Mouse (Mus musculus): ENCODE data around the gene Tdrd3. TPM values are rescaled to one million over a fixed set of nuclear protein-coding genes. Genes with fewer than 3 reads are reported as not detected.
A peak's percentile ranks its signal among the peaks of the same experiment; 100 is the strongest.

The Tdrd3 gene
- total and polyA plus RNA-seq, 2 experiments from 2014 or later = 13.4 to 13.8 TPM

DNA sequence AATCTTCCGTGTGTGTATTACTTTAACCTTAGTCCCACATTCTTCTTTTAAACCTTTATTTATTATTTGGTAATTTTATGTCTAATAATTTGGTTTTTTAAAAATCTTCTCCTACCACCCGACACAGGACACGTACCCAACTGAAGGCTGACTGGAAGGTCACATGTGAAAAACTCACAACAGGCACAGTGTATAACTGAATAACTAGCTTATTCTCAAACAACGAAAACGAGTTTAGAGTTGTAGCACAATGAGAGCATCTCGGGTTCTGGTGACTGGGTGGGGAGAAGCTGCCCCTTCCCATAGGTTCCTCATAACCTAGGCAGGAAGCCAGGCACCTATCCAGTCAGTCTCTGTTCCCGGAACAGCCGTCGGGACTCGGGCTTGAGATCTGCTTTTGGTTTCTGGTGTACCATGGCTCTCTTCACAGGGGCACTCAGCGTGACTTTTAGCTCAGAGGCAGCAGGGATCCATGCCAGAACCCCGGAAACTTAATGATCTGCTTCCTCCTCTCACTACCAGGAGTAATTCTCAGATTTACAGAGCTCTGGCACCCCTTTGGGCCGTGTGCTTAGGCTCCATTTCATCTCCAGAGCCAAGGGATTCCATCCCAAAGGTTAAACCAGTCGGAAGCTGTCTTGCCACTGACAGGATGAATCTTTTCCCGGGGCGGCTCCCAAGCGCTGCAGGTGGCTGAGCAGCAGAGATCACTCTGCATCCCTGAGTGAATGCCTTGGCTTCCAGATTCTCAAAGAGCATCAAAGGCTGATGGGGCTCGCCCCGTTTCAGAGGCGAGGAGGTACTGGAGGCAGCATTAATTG lies 151.4 kb downstream of the Tdrd3 start:
- Histone ChIP-seq H3K27ac (ENCODE audit: low read depth) (no peak overlapping the region), H3K4me1 (ENCODE audit: control insufficient read depth, insufficient read depth) (peaks cover 12% of the 10 kb centered on the region; the same call in 1 of the 2 replicates), H3K36me3 (replicated peaks; ENCODE audit: control insufficient read depth, insufficient read depth, low read length) (no peaks in the 10 kb centered on the region), H3K9me3 (replicated peaks; ENCODE audit: control insufficient read depth, low read length) (no peaks in the 10 kb centered on the region), H3K9ac (replicated peaks; ENCODE audit: low read depth, low read length) (0 out of 2 replicates have a peak overlapping the region, but pooled peaks have one; percentile 11), H3K4me3 (ENCODE audit: low read depth, low read length) (peak overlapping the region; percentile 46), H3K27me3 (ENCODE audit: control insufficient read depth, insufficient read depth, low read length) (no peaks in the 10 kb centered on the region), H3K4me2 (ENCODE audit: low read depth, low read length) (peak overlapping the region; percentile 75)
- DNase-seq (ENCODE audit: low spot score) = peak; percentile 6
- TF ChIP-seq CTCF (IDR thresholded peaks at IDR 0.05; ENCODE audit: low read depth) = no peak
- TF ChIP-seq EP300 (IDR thresholded peaks at IDR 0.05; ENCODE audit: low read depth) = no peak
- WGBS = 13% methylated on average over 20 of the region's 20 CpGs
- ATAC-seq (ENCODE audit: insufficient read depth, low read depth) = no peak

DNA sequence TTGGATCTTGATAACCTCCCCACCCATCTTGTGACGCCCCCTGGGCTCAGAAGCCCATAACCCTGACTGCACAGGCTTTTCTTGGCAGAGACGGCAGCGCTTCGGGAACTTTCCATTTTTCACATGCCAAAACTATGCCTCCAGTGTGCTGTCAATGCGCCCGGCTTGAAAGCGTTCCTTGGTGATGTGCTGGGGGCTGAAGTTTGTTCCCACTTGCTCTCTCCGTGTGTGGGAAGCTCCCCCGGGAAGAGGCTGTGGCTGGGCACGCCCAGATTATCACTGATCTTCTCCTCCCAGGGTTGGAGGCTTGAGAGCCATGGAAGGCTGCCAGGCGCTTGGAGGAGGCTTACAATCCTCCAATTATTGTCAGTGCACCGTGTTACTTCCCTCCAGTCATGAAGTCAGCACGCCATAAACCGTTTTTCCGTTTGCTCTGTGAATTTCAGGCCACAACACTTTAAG lies 152.0 kb downstream of the Tdrd3 start:
- WGBS = 11% methylated on average over 15 of the region's 15 CpGs

GRCm38 (mm10) chr14:87569471-87569870 lies 153.0 kb downstream of the Tdrd3 start:
- no peak for TF ChIP-seq CTCF (IDR thresholded peaks at IDR 0.05; ENCODE audit: low read depth)
- no peaks in the 10 kb centered on the region for H3K9me3 ChIP-seq (replicated peaks; ENCODE audit: control insufficient read depth, low read length)
- no peaks in the 10 kb centered on the region for H3K27me3 ChIP-seq (ENCODE audit: control insufficient read depth, insufficient read depth, low read length)
- H3K4me1 ChIP-seq (ENCODE audit: control insufficient read depth, insufficient read depth) = peaks cover 12% of the 10 kb centered on the region; the same call in 1 of the 2 replicates
- no peak overlapping the region for H3K4me2 ChIP-seq (ENCODE audit: low read depth, low read length)
- DNase-seq (ENCODE audit: low spot score) (no peak), ATAC-seq (ENCODE audit: insufficient read depth, low read depth) (no peak)
- H3K36me3 ChIP-seq (replicated peaks; ENCODE audit: control insufficient read depth, insufficient read depth, low read length) = no peaks in the 10 kb centered on the region
- H3K4me3 ChIP-seq (ENCODE audit: low read depth, low read length) = no peak overlapping the region
- no peak overlapping the region for H3K27ac ChIP-seq (ENCODE audit: low read depth)
- 85% methylated on average over 2 of the region's 2 CpGs for WGBS
- no peak overlapping the region for H3K9ac ChIP-seq (replicated peaks; ENCODE audit: low read depth, low read length)

More for the DNA sequence above, 152.0 kb downstream of the Tdrd3 start:
- Histone ChIP-seq H3K4me1 (ENCODE audit: control insufficient read depth, insufficient read depth) (peaks cover 12% of the 10 kb centered on the region; the same call in 1 of the 2 replicates), H3K27ac (ENCODE audit: low read depth) (no peak overlapping the region), H3K9me3 (replicated peaks; ENCODE audit: control insufficient read depth, low read length) (no peaks in the 10 kb centered on the region), H3K27me3 (ENCODE audit: control insufficient read depth, insufficient read depth, low read length) (no peaks in the 10 kb centered on the region), H3K4me2 (ENCODE audit: low read depth, low read length) (peak overlapping the region; percentile 75), H3K4me3 (ENCODE audit: low read depth, low read length) (peak overlapping the region; percentile 46), H3K9ac (replicated peaks; ENCODE audit: low read depth, low read length) (0 out of 2 replicates have a peak overlapping the region, but pooled peaks have one; percentile 11), H3K36me3 (replicated peaks; ENCODE audit: control insufficient read depth, insufficient read depth, low read length) (no peaks in the 10 kb centered on the region)
- no peak for TF ChIP-seq CTCF (IDR thresholded peaks at IDR 0.05; ENCODE audit: low read depth)
- TF ChIP-seq EP300 (IDR thresholded peaks at IDR 0.05; ENCODE audit: low read depth) = no peak
- ATAC-seq (ENCODE audit: insufficient read depth, low read depth) (no peak), DNase-seq (ENCODE audit: low spot score) (peak; percentile 13)

GRCm38 (mm10) chr14:87572453-87572852 lies 156.0 kb downstream of the Tdrd3 start:
- H3K4me3 ChIP-seq (ENCODE audit: low read depth, low read length) = no peak overlapping the region

DNA sequence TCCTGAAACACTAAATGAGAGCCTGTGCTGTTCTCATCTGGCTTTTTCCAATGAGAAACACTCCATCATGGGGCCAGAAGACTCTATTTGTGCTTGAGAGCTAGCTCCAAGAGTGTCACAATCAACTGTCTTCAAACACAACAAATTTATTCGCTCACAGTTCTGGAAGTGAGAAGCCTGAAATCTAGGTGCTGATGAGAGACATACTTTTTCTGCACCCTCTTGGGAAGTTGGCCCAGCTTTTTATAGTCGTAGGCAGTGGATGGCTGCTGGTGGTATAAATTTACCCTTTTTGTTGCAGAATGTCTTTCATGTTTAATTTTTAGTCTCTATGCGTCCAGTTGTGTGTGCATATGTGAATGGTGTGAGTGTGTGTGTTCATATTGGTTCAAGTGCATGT lies 166.2 kb downstream of the Tdrd3 start:
- Histone ChIP-seq H3K4me1 (ENCODE audit: control insufficient read depth, insufficient read depth) (no peaks in the 10 kb centered on the region), H3K9ac (replicated peaks; ENCODE audit: low read depth, low read length) (no peak overlapping the region), H3K4me3 (ENCODE audit: low read depth, low read length) (no peak overlapping the region), H3K36me3 (replicated peaks; ENCODE audit: control insufficient read depth, insufficient read depth, low read length) (no peaks in the 10 kb centered on the region), H3K4me2 (ENCODE audit: low read depth, low read length) (no peak overlapping the region), H3K27ac (ENCODE audit: low read depth) (no peak overlapping the region), H3K27me3 (ENCODE audit: control insufficient read depth, insufficient read depth, low read length) (no peaks in the 10 kb centered on the region), H3K9me3 (replicated peaks; ENCODE audit: control insufficient read depth, low read length) (no peaks in the 10 kb centered on the region)
- ATAC-seq (ENCODE audit: insufficient read depth, low read depth) (no peak), DNase-seq (ENCODE audit: low spot score) (no peak)
- 79% methylated on average over 3 of the region's 3 CpGs for WGBS
- TF ChIP-seq CTCF (IDR thresholded peaks at IDR 0.05; ENCODE audit: low read depth) = no peak
- TF ChIP-seq EP300 (IDR thresholded peaks at IDR 0.05; ENCODE audit: low read depth) = no peak

More at GRCm38 (mm10) chr14:87572453-87572852, 156.0 kb downstream of the Tdrd3 start:
- H3K9ac ChIP-seq (replicated peaks; ENCODE audit: low read depth, low read length) = no peak overlapping the region
- no peak overlapping the region for H3K27ac ChIP-seq (ENCODE audit: low read depth)
- no peak for DNase-seq (ENCODE audit: low spot score)
- TF ChIP-seq EP300 (IDR thresholded peaks at IDR 0.05; ENCODE audit: low read depth) (no peak), CTCF (IDR thresholded peaks at IDR 0.05; ENCODE audit: low read depth) (no peak)
- 44% methylated on average over 5 of the region's 5 CpGs for WGBS
- no peaks in the 10 kb centered on the region for H3K9me3 ChIP-seq (replicated peaks; ENCODE audit: control insufficient read depth, low read length)
- H3K36me3 ChIP-seq (replicated peaks; ENCODE audit: control insufficient read depth, insufficient read depth, low read length) = no peaks in the 10 kb centered on the region
- no peaks in the 10 kb centered on the region for H3K27me3 ChIP-seq (ENCODE audit: control insufficient read depth, insufficient read depth, low read length)
- peaks cover 12% of the 10 kb centered on the region; the same call in 1 of the 2 replicates for H3K4me1 ChIP-seq (ENCODE audit: control insufficient read depth, insufficient read depth)
- H3K4me2 ChIP-seq (ENCODE audit: low read depth, low read length) = no peak overlapping the region
- no peak for ATAC-seq (ENCODE audit: insufficient read depth, low read depth)
